8 mouse cellular contexts compared by ENCODE assay signal in genomic region chr17:44734501-44735222, GRCm38 (mm10). TPM values are rescaled to one million over a fixed set of nuclear protein-coding genes. Genes with fewer than 3 reads are reported as not detected.
DNase-seq lines count a peak whose midpoint lies in the region; ATAC-seq and TF ChIP-seq lines count a peak whose summit lies in the region.

No protein-coding gene starts in this region.

- peak; percentile 86 for DNase-seq in 3134 (ENCODE audit: extremely low read depth, insufficient read length, low spot score)
- peak; percentile 30 for DNase-seq in T-cell, adult 2 months (ENCODE audit: low spot score)
- peak; percentile 71 for DNase-seq in embryo, embryonic 9.5 days (ENCODE audit: extremely low spot score)
- peak; percentile 59 to 70 for DNase-seq in heart, adult 2 months
- DNase-seq in kidney, adult 18-20 months = peak; percentile 57
- DNase-seq in liver, embryonic 13.5 days = no peak
- DNase-seq in neural tube, embryonic 10.5 days (ENCODE audit: extremely low spot score, low spot score) = peak; percentile 78
- DNase-seq in thymus, adult 18-20 months = peak; percentile 24 to 27

- H3K4me1 ChIP-seq in heart, adult 2 months (ENCODE audit: control insufficient read depth, insufficient read depth, low read length) = no peaks in the 10 kb centered on the region
- peaks cover 21% of the 10 kb centered on the region for H3K4me1 ChIP-seq in liver, embryonic 13.5 days (replicated peaks)

- no peak for TF ChIP-seq EP300 in heart, adult 2 months (IDR thresholded peaks at IDR 0.05; ENCODE audit: insufficient read depth, low read depth, low read length)

- H3K36me3 ChIP-seq in heart, adult 2 months (ENCODE audit: control insufficient read depth, insufficient read depth, low read length) = no peaks in the 10 kb centered on the region
- no peaks in the 10 kb centered on the region for H3K36me3 ChIP-seq in liver, embryonic 13.5 days

- H3K27ac ChIP-seq in heart, adult 2 months = no peak overlapping the region
- H3K27ac ChIP-seq in liver, embryonic 13.5 days = no peak overlapping the region

- peak overlapping the region; percentile 68 for H3K4me2 ChIP-seq in liver, embryonic 13.5 days

- peaks cover 33% of the 10 kb centered on the region for H3K27me3 ChIP-seq in heart, adult 2 months (ENCODE audit: control insufficient read depth, insufficient read depth, low read length)
- peaks cover 75% of the 10 kb centered on the region for H3K27me3 ChIP-seq in liver, embryonic 13.5 days

- H3K9ac ChIP-seq in heart, adult 2 months (ENCODE audit: low read depth, low read length) = peak overlapping the region; percentile 86
- H3K9ac ChIP-seq in liver, embryonic 13.5 days = 0 out of 2 replicates have a peak overlapping the region, but pooled peaks have one; percentile 26

- H3K4me3 ChIP-seq in heart, adult 2 months = peak overlapping the region; percentile 71
- peak overlapping the region; percentile 60 for H3K4me3 ChIP-seq in liver, embryonic 13.5 days (replicated peaks)

- no peak for ATAC-seq in liver, embryonic 13.5 days (ENCODE audit: low read depth)

- H3K9me3 ChIP-seq in liver, embryonic 13.5 days (replicated peaks) = no peaks in the 10 kb centered on the region

- TF ChIP-seq POLR2A in heart, adult 2 months (IDR thresholded peaks at IDR 0.05; ENCODE audit: insufficient read depth, low read depth, low read length) = no peak

- TF ChIP-seq CTCF in heart, adult 2 months (IDR thresholded peaks at IDR 0.05) = no peak

- intact Hi-C loops in heart, adult 2 months (cut with DNase I) = loop anchor here (5.0 to 10.0 kb wide), 4 partner anchors 140 to 518 kb away; no protein-coding TSS in a partner anchor

- no peaks in the 10 kb centered on the region for H3K79me2 ChIP-seq in heart, adult 2 months (replicated peaks; ENCODE audit: control insufficient read depth, insufficient read depth, low read length)

- WGBS in heart, adult 2 months = under 1% methylated on average over 48 of the region's 48 CpGs
- under 1% methylated on average over 48 of the region's 48 CpGs for WGBS in liver, embryonic 13.5 days (ENCODE audit: insufficient replicate concordance)

RNA-seq across cellular contexts. Expression of gene Supt3, which starts 42.3 kb away (rescaled TPM):
- 10 to 100 TPM; 13.2 to 16.0 TPM for total RNA-seq in heart, adult 2 months (2021)
- polyA plus RNA-seq in heart, adult 2 months (2012; rRNA removed) = 4.7 and 5.1 TPM in 2 replicates
- polyA plus RNA-seq in liver, embryonic 13.5 days (2015; fragmentation: Nextera tagmentation; extraction: Ambion mirVana) = 7.8 and 8.7 TPM in 2 replicates
